Mouse (Mus musculus) liver, embryonic 14.5 days (tissue): ENCODE measurements around the gene Rbms1. TPM values are rescaled to one million over a fixed set of nuclear protein-coding genes. Genes with fewer than 3 reads are reported as not detected.

Source experiments
- ATAC-seq: fragments of 200-750 bp; cut with Nextera tagmentation; 2 replicates; pipeline ENCODE4 v1.8.0; 2017; ENCODE audit warnings: moderate number of reproducible peaks, mild to moderate bottlenecking, moderate library complexity; ENCODE audit not compliant: insufficient read depth
- DNase-seq, 3 experiments: peaks; one replicate each; pipeline ENCODE4 v3.0.0-alpha.2; 2012 to 2013; ENCODE audit warnings: low read depth in 3 of 3, low spot score in 3 of 3
- H3K27ac ChIP-seq: fragments of 300-500 bp; sonication (generic); 2 replicates; pipeline ENCODE4 v1.5.1; 2014; ENCODE audit warnings: moderate library complexity, mild to moderate bottlenecking, control low read depth, inconsistent platforms
- H3K27me3 ChIP-seq: fragments of 300-500 bp; sonication (generic); 2 replicates; pipeline ENCODE4 v1.6.1; 2014; ENCODE audit warnings: mild to moderate bottlenecking, low read length, moderate library complexity; ENCODE audit not compliant: control insufficient read depth, insufficient read depth
- H3K36me3 ChIP-seq: fragments of 300-500 bp; sonication (generic); replicated peaks from 2 replicates; pipeline ENCODE4 v1.6.1; 2014; ENCODE audit warnings: low read depth; ENCODE audit not compliant: control insufficient read depth, insufficient read depth
- H3K4me1 ChIP-seq, 2 experiments: fragments of 200-500 bp in 1 of 2; fragments of 300-500 bp in 1 of 2; sonication (generic) in 1 of 2; replicated peaks; 2 replicates each; pipeline ENCODE4 v1.6.1; 2012 to 2014; ENCODE audit warnings: antibody characterized with exemption in 1 of 2, inconsistent platforms in 1 of 2, low read length in 1 of 2; ENCODE audit not compliant: control insufficient read depth in 2 of 2, insufficient read depth in 2 of 2
- H3K4me2 ChIP-seq: fragments of 300-500 bp; sonication (generic); 2 replicates; pipeline ENCODE4 v1.6.1; 2014; ENCODE audit warnings: low read depth, mild to moderate bottlenecking, control low read depth, moderate library complexity
- H3K4me3 ChIP-seq, 2 experiments: fragments of 200-500 bp in 1 of 2; fragments of 300-500 bp in 1 of 2; sonication (generic) in 1 of 2; 2 replicates each; pipeline ENCODE4 v1.5.1; 2012 to 2014; ENCODE audit warnings: low read depth in 2 of 2, low read length in 2 of 2, mild to moderate bottlenecking in 2 of 2, control low read depth in 1 of 2, inconsistent platforms in 1 of 2, moderate library complexity in 1 of 2; ENCODE audit not compliant: insufficient read depth in 1 of 2
- H3K9ac ChIP-seq: fragments of 300-500 bp; sonication (generic); replicated peaks from 2 replicates; pipeline ENCODE4 v1.6.1; 2014; ENCODE audit warnings: mild to moderate bottlenecking, control low read depth, moderate library complexity
- H3K9me3 ChIP-seq: fragments of 300-500 bp; sonication (generic); 2 replicates; pipeline ENCODE4 v1.6.1; 2016; ENCODE audit warnings: low read length, mixed read lengths; ENCODE audit not compliant: control insufficient read depth
- CTCF ChIP-seq: IDR thresholded peaks from 2 replicates; pipeline ENCODE4 v1.5.1; 2016; ENCODE audit warnings: antibody characterized with exemption, low read depth, control low read depth
- EP300 ChIP-seq: IDR thresholded peaks from 2 replicates; pipeline ENCODE4 v1.6.1; 2016; ENCODE audit warnings: antibody characterized with exemption, low read depth
- WGBS: fragments of 180-500 bp; shearing (Covaris S2); extraction: QIAGEN DNeasy Blood & Tissue Kit; methylation state at CpG from one replicate; pipeline ENCODE4 v1.1.7; 2014; ENCODE audit not compliant: insufficient replicate concordance; 5-methylcytosine and 5-hydroxymethylcytosine counted together
- polyA plus RNA-seq, 2 experiments: library from polyadenylated mRNA; depleted of rRNA in 1 of 2; stranded (reverse) in 1 of 2; unstranded in 1 of 2; fragments of >200 nt; fragmentation: Nextera tagmentation in 1 of 2; extraction: Ambion mirVana in 1 of 2; gene quantifications; 2 replicates each; pipeline versions ENCODE4 v1.2.1 to v1.2.3; 2012 to 2014

Rbms1 gene
- polyA plus RNA-seq, 2 experiments: 16.8 to 31.8 TPM

DNA sequence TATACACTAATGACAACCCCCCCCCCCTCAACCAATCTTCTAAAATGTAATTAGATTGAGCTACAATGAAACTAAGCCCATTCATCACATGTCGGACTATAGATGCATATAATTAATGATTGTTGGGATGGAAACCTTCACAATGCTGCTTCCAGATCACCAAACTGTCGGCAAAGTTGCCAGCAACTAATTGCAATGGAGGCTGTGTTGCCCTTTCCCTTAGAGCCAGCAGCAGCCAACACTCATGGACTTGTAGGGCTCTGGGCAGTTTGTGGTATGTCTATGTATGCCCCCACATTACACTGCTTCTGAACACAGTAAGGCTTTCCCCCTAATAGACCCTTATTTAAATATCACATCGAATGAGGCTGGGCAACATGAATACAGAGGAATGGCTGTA, 173.9 kb downstream of the Rbms1 start:
- H3K36me3 ChIP-seq: no peaks in the 10 kb centered on the region
- no peak overlapping the region for H3K9ac ChIP-seq
- H3K4me3 ChIP-seq: no peak overlapping the region
- no peaks in the 10 kb centered on the region for H3K4me1 ChIP-seq
- no peak overlapping the region for H3K27ac ChIP-seq
- ATAC-seq: no peak
- WGBS: 71% methylated on average over 3 of the region's 3 CpGs
- H3K9me3 ChIP-seq: no peaks in the 10 kb centered on the region
- H3K4me2 ChIP-seq: no peak overlapping the region
- no peak for DNase-seq
- no peaks in the 10 kb centered on the region for H3K27me3 ChIP-seq
- TF ChIP-seq CTCF (no peak), EP300 (no peak)

- no peaks in the 10 kb centered on the region for H3K9me3 ChIP-seq
- no peak overlapping the region for H3K27ac ChIP-seq
- ATAC-seq: no peak
- 74% methylated on average over 6 of the region's 6 CpGs for WGBS
- TF ChIP-seq CTCF (no peak), EP300 (no peak)
- H3K9ac ChIP-seq: no peak overlapping the region
- no peak overlapping the region for H3K4me3 ChIP-seq
- no peaks in the 10 kb centered on the region for H3K27me3 ChIP-seq
- no peak for DNase-seq
- H3K4me2 ChIP-seq: no peak overlapping the region
- H3K36me3 ChIP-seq: no peaks in the 10 kb centered on the region
- H3K4me1 ChIP-seq: no peaks in the 10 kb centered on the region
Observed at GRCm38 (mm10) chr2:60788173-60788908, 174.7 kb downstream of the Rbms1 start.

- WGBS: 81% methylated on average over 5 of the region's 5 CpGs
- Histone ChIP-seq H3K27me3 (no peaks in the 10 kb centered on the region), H3K9ac (no peak overlapping the region), H3K9me3 (no peaks in the 10 kb centered on the region), H3K36me3 (no peaks in the 10 kb centered on the region), H3K4me2 (no peak overlapping the region), H3K27ac (no peak overlapping the region), H3K4me3 (no peak overlapping the region), H3K4me1 (no peaks in the 10 kb centered on the region)
- ATAC-seq (no peak), DNase-seq (no peak)
- TF ChIP-seq EP300 (no peak), CTCF (peak; percentile 10; the same call in 1 of the 2 replicates)
Observed at GRCm38 (mm10) chr2:60787088-60787487, 175.9 kb downstream of the Rbms1 start.

DNA sequence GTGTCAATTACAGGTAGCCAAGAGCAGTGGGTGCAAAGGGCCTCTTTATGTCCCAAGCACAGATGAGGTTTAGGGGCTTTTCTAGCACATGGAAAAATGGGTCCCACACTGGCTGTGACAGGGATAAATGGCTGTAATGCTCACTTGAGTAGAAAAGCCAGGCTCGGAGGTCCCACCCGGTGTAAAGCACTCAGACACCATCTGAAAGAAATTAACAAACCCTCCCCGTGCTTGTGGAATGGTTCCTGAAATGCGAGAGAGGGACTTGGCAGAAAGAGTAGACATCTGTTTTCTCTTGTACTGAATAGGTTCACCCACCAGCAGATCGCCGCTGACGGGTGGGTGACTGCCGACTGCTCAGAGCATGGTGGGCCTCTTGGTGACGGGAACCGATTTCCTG, 176.7 kb downstream of the Rbms1 start:
- Histone ChIP-seq H3K4me1 (no peaks in the 10 kb centered on the region), H3K9me3 (no peaks in the 10 kb centered on the region), H3K9ac (no peak overlapping the region), H3K27ac (no peak overlapping the region), H3K4me3 (no peak overlapping the region), H3K36me3 (no peaks in the 10 kb centered on the region), H3K4me2 (no peak overlapping the region), H3K27me3 (no peaks in the 10 kb centered on the region)
- DNase-seq (no peak), ATAC-seq (no peak)
- 83% methylated on average over 10 of the region's 10 CpGs for WGBS
- TF ChIP-seq CTCF (no peak), EP300 (no peak)

DNA sequence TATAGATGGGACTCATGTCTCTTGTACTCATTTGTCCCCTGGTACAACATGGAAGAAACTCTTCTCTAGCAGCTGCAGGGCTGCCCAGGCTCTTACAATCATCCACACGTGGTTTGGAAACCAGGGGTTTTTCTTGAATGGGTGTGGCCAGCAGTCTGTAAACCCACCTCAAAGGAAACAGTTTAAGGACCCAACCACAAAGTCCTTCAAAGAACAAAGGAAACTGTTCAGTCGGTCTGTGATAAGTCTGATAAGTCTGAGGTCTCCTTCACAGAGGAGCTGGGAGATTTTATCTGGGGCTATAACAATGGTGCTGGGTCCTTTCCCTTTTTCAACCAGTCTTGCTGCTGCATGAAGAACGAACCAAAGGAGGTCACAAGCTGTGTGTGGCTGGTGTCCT, 188.5 kb downstream of the Rbms1 start:
- Histone ChIP-seq H3K27me3 (no peaks in the 10 kb centered on the region), H3K4me3 (no peak overlapping the region), H3K9ac (no peak overlapping the region), H3K36me3 (no peaks in the 10 kb centered on the region; the same call in 1 of the 2 replicates), H3K4me1 (0 out of 4 replicates have a peak, but pooled peaks cover 0 to 6% of the 10 kb centered on the region in 2 experiments), H3K9me3 (no peaks in the 10 kb centered on the region), H3K4me2 (no peak overlapping the region), H3K27ac (no peak overlapping the region)
- ATAC-seq (no peak), DNase-seq (no peak)
- WGBS: 4% methylated on average over 3 of the region's 3 CpGs
- TF ChIP-seq EP300 (no peak), CTCF (no peak)
